Mouse (Mus musculus) MEL (cell line): Measurements from ENCODE around the gene Actr3b. TPM values are rescaled to one million over a fixed set of nuclear protein-coding genes. Genes with fewer than 3 reads are reported as not detected.

ENCODE experiments used
- DNase-seq: peaks from one replicate; pipeline ENCODE4 v3.0.0; 2011; ENCODE audit warnings: low read depth, low spot score
- H3K27ac ChIP-seq: 2 replicates; pipeline ENCODE4 v1.5.1; 2012; ENCODE audit warnings: low read depth, mild to moderate bottlenecking, control low read depth, low read length, moderate library complexity; ENCODE audit not compliant: control insufficient read depth
- H3K27me3 ChIP-seq, 2 experiments: fragments of 150-350 bp in 1 of 2; sonication (generic) in 1 of 2; 2 replicates each; pipeline ENCODE4 v1.6.1; 2012; ENCODE audit warnings: low read length in 2 of 2, mild to moderate bottlenecking in 2 of 2, improper control_type of control experiment in 1 of 2, moderate library complexity in 1 of 2; ENCODE audit not compliant: insufficient read depth in 2 of 2, control insufficient read depth in 1 of 2
- H3K36me3 ChIP-seq, 2 experiments: 2 replicates each; pipeline ENCODE4 v1.6.1; 2012 to 2014; ENCODE audit warnings: low read length in 2 of 2, improper control_type of control experiment in 1 of 2, inconsistent platforms in 1 of 2, mild to moderate bottlenecking in 1 of 2; ENCODE audit not compliant: insufficient read depth in 2 of 2, control insufficient read depth in 1 of 2
- H3K4me1 ChIP-seq, 2 experiments: fragments of 150-350 bp in 1 of 2; sonication (generic) in 1 of 2; 2 replicates each; pipeline ENCODE4 v1.6.1; 2012; ENCODE audit warnings: low read length in 2 of 2, improper control_type of control experiment in 1 of 2, mild to moderate bottlenecking in 1 of 2; ENCODE audit not compliant: insufficient read depth in 2 of 2, control insufficient read depth in 1 of 2
- H3K4me3 ChIP-seq, 2 experiments: fragments of 150-350 bp in 1 of 2; sonication (generic) in 1 of 2; 2 replicates each; pipeline ENCODE4 v1.5.1; 2012; ENCODE audit warnings: low read depth in 2 of 2, low read length in 2 of 2, mild to moderate bottlenecking in 2 of 2, moderate library complexity in 2 of 2, control low read depth in 1 of 2, improper control_type of control experiment in 1 of 2; ENCODE audit not compliant: control insufficient read depth in 1 of 2, insufficient read depth in 1 of 2
- H3K79me2 ChIP-seq: 2 replicates; pipeline ENCODE4 v1.6.1; 2012; ENCODE audit warnings: mild to moderate bottlenecking, low read length, moderate library complexity; ENCODE audit not compliant: control insufficient read depth, poor library complexity, insufficient read depth
- H3K9ac ChIP-seq: 2 replicates; pipeline ENCODE4 v1.6.1; 2012; ENCODE audit warnings: low read depth, mild to moderate bottlenecking, control low read depth, low read length, moderate library complexity; ENCODE audit not compliant: control insufficient read depth, poor library complexity, severe bottlenecking
- H3K9me3 ChIP-seq: fragments of 150-350 bp; sonication (generic); replicated peaks from 2 replicates; pipeline ENCODE4 v1.6.1; 2012; ENCODE audit warnings: mild to moderate bottlenecking, low read length, improper control_type of control experiment, moderate library complexity; ENCODE audit not compliant: insufficient read depth
- BHLHE40 ChIP-seq: IDR thresholded peaks from 2 replicates; pipeline ENCODE4 v1.6.1; 2012; ENCODE audit warnings: low read depth, mild to moderate bottlenecking, inconsistent platforms, low read length, improper control_type of control experiment, borderline replicate concordance
- E2F4 ChIP-seq: IDR thresholded peaks from 2 replicates; pipeline ENCODE4 v1.6.1; 2011; ENCODE audit warnings: low read depth, low read length, improper control_type of control experiment, borderline replicate concordance
- ELF1 ChIP-seq: IDR thresholded peaks from 2 replicates; pipeline ENCODE4 v1.6.1; 2014; ENCODE audit warnings: low read depth, mild to moderate bottlenecking, inconsistent platforms, low read length, improper control_type of control experiment, moderate library complexity
- EP300 ChIP-seq, 2 experiments: IDR thresholded peaks; 2 replicates each; pipeline ENCODE4 v1.6.1; 2011; ENCODE audit warnings: improper control_type of control experiment in 2 of 2, low read length in 2 of 2, low read depth in 1 of 2, mild to moderate bottlenecking in 1 of 2
- GABPA ChIP-seq: IDR thresholded peaks from 2 replicates; pipeline ENCODE4 v1.6.1; 2012; ENCODE audit warnings: low read depth, mild to moderate bottlenecking, inconsistent platforms, low read length, improper control_type of control experiment, moderate library complexity
- HCFC1 ChIP-seq: IDR thresholded peaks from 2 replicates; pipeline ENCODE4 v1.6.1; 2012; ENCODE audit warnings: low read depth, mild to moderate bottlenecking, inconsistent platforms, low read length, improper control_type of control experiment, moderate library complexity
- JUND ChIP-seq: IDR thresholded peaks from 2 replicates; pipeline ENCODE4 v1.6.1; 2011; ENCODE audit warnings: low read depth, mild to moderate bottlenecking, improper control_type of control experiment, low read length
- MAZ ChIP-seq: IDR thresholded peaks from 2 replicates; pipeline ENCODE4 v1.6.1; 2012; ENCODE audit warnings: low read depth, mild to moderate bottlenecking, inconsistent platforms, low read length, improper control_type of control experiment
- MEF2A ChIP-seq: IDR thresholded peaks from 2 replicates; pipeline ENCODE4 v1.6.1; 2014; ENCODE audit warnings: low read depth, mild to moderate bottlenecking, inconsistent platforms, low read length, improper control_type of control experiment; ENCODE audit not compliant: poor library complexity, insufficient replicate concordance, severe bottlenecking; ENCODE audit errors: extremely low read depth
- MXI1 ChIP-seq: IDR thresholded peaks from 2 replicates; pipeline ENCODE4 v1.6.1; 2011; ENCODE audit warnings: mild to moderate bottlenecking, low read depth, low read length, improper control_type of control experiment
- MYB ChIP-seq: IDR thresholded peaks from 2 replicates; pipeline ENCODE4 v1.6.1; 2011; ENCODE audit warnings: mild to moderate bottlenecking, low read depth, low read length, improper control_type of control experiment
- MYC ChIP-seq: IDR thresholded peaks from 2 replicates; pipeline ENCODE4 v1.6.1; 2011; ENCODE audit warnings: low read depth, mild to moderate bottlenecking, low read length, improper control_type of control experiment, moderate library complexity
- NELFE ChIP-seq: IDR thresholded peaks from 2 replicates; pipeline ENCODE4 v1.6.1; 2011; ENCODE audit warnings: low read depth, low read length, improper control_type of control experiment
- POLR2A ChIP-seq, 2 experiments: IDR thresholded peaks; 2 replicates each; pipeline ENCODE4 v1.6.1; 2011 to 2012; ENCODE audit warnings: low read length in 2 of 2, mild to moderate bottlenecking in 2 of 2, control low read depth in 1 of 2, improper control_type of control experiment in 1 of 2, low read depth in 1 of 2, moderate library complexity in 1 of 2; ENCODE audit not compliant: control insufficient read depth in 1 of 2, insufficient read depth in 1 of 2, poor library complexity in 1 of 2
- POLR2AphosphoS2 ChIP-seq: IDR thresholded peaks from 2 replicates; pipeline ENCODE4 v1.6.1; 2011; ENCODE audit warnings: low read length, improper control_type of control experiment
- SIN3A ChIP-seq: IDR thresholded peaks from 2 replicates; pipeline ENCODE4 v1.6.1; 2012; ENCODE audit warnings: low read length, improper control_type of control experiment, inconsistent platforms
- SMC3 ChIP-seq: IDR thresholded peaks from 2 replicates; pipeline ENCODE4 v1.6.1; 2011; ENCODE audit warnings: low read depth, low read length, improper control_type of control experiment
- TAL1 ChIP-seq: IDR thresholded peaks from 2 replicates; pipeline ENCODE4 v1.6.1; 2012; ENCODE audit warnings: mild to moderate bottlenecking, inconsistent platforms, low read length, moderate library complexity, mixed read lengths
- TBP ChIP-seq: IDR thresholded peaks from 2 replicates; pipeline ENCODE4 v1.8.0; 2011; ENCODE audit warnings: low read depth, low read length, improper control_type of control experiment
- TCF12 ChIP-seq: IDR thresholded peaks from 2 replicates; pipeline ENCODE4 v1.6.1; 2014; ENCODE audit warnings: low read depth, mild to moderate bottlenecking, inconsistent platforms, low read length, improper control_type of control experiment, moderate library complexity
- UBTF ChIP-seq: IDR thresholded peaks from 2 replicates; pipeline ENCODE4 v1.6.1; 2012; ENCODE audit warnings: low read depth, mild to moderate bottlenecking, inconsistent platforms, low read length, improper control_type of control experiment, moderate library complexity, borderline replicate concordance; ENCODE audit not compliant: insufficient read depth
- ZNF384 ChIP-seq: IDR thresholded peaks from 2 replicates; pipeline ENCODE4 v1.6.1; 2012; ENCODE audit warnings: low read depth, mild to moderate bottlenecking, inconsistent platforms, low read length, improper control_type of control experiment
- polyA plus RNA-seq, 2 experiments: library from polyadenylated mRNA; stranded (reverse) in 1 of 2; unstranded in 1 of 2; fragments of >175 nt in 1 of 2; fragments of >200 nt in 1 of 2; gene quantifications; 2 replicates each; pipeline versions ENCODE4 v1.2.1 to v1.2.4; 2012; ENCODE audit warnings: low replicate concordance in 2 of 2, low read depth in 1 of 2; ENCODE audit not compliant: insufficient read length in 2 of 2, insufficient read depth in 1 of 2, missing spikeins in 1 of 2
- total RNA-seq: library from RNA; depleted of rRNA; stranded (reverse); fragments of 300-350 nt; gene quantifications from 2 replicates; pipeline ENCODE4 v1.2.3, GENCODE M21; 2012

Gene Actr3b
- total and polyA plus RNA-seq, 3 experiments, result 8.7 to 11.1 TPM; not detected in 1

DNA sequence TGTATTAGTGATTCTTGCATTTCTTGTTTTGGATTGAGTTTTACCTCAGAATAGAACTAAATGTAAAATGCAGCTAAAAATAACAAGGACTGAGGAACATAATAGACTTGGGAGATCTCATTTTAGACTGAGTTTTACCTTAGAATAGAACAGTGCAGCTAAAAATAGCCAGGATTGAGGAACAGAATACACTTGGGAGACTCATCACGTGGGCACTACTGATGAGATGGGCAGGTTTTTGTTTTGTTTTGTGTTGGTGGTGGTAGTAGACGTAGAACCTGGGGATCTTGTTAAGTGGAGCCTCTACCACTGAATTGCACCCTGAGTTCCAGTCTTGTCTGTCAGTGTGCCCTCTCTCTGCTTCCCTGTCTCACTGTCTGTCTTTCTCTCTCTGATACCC is 2.1 kb downstream of the Actr3b start:
- Histone ChIP-seq H3K79me2 (no peaks in the 10 kb centered on the region; the same call in 1 of the 2 replicates), H3K4me1 (peaks cover 0 to 4% of the 10 kb centered on the region in 2 experiments; a peak in 2 of 4 replicates), H3K4me3 (no peak overlapping the region), H3K36me3 (peaks cover 0 to 6% of the 10 kb centered on the region in 2 experiments; a peak in 2 of 4 replicates), H3K27ac (no peak overlapping the region), H3K9me3 (no peaks in the 10 kb centered on the region), H3K9ac (no peak overlapping the region), H3K27me3 (no peaks in the 10 kb centered on the region)
- TF ChIP-seq TCF12 (no peak), MXI1 (no peak), MYC (no peak), POLR2AphosphoS2 (no peak), EP300 (IDR thresholded peaks at IDR 0.05; ENCODE audit: low read depth in 1 of 2, low read length in 2 of 2) (no peak), NELFE (no peak), MEF2A (no peak), BHLHE40 (no peak), JUND (no peak), HCFC1 (no peak)
- no peak for DNase-seq

GRCm38 (mm10) chr5:25769006-25769405 is 9.2 kb downstream of the Actr3b start:
- Histone ChIP-seq H3K9me3 (no peaks in the 10 kb centered on the region), H3K9ac (no peak overlapping the region), H3K79me2 (no peaks in the 10 kb centered on the region), H3K27ac (no peak overlapping the region), H3K4me3 (no peak overlapping the region), H3K36me3 (no peaks in the 10 kb centered on the region), H3K4me1 (no peaks in the 10 kb centered on the region), H3K27me3 (no peaks in the 10 kb centered on the region)
- DNase-seq, result no peak
- TF ChIP-seq BHLHE40, result no peak
- no peak for TF ChIP-seq SMC3
- TF ChIP-seq MYB, result no peak
- no peak for TF ChIP-seq EP300 (IDR thresholded peaks at IDR 0.05; ENCODE audit: low read depth in 1 of 2, low read length in 2 of 2)
- TF ChIP-seq TAL1, result no peak
- TF ChIP-seq TBP, result no peak
- TF ChIP-seq MXI1, result no peak
- TF ChIP-seq SIN3A, result no peak
- no peak for TF ChIP-seq E2F4
- TF ChIP-seq ELF1, result no peak
- TF ChIP-seq ZNF384, result no peak
- no peak for TF ChIP-seq MAZ
- no peak for TF ChIP-seq MEF2A
- TF ChIP-seq POLR2A (IDR thresholded peaks at IDR 0.05; ENCODE audit: control insufficient read depth in 1 of 2, insufficient read depth in 1 of 2, low read depth in 1 of 2, low read length in 2 of 2, poor library complexity in 1 of 2), result no peak
- TF ChIP-seq GABPA, result no peak
- TF ChIP-seq UBTF, result no peak
- TF ChIP-seq, all 39 proteins: peak for 0
